Mouse (Mus musculus) gastrocnemius, postnatal 25 days (tissue): ENCODE data around the gene Ano6. TPM values are rescaled to one million over a fixed set of nuclear protein-coding genes. Genes with fewer than 3 reads are reported as not detected.
A peak's percentile ranks its signal among the peaks of the same experiment; 100 is the strongest.

Experiments used
- DNase-seq: peaks from one replicate; pipeline ENCODE4 v3.0.0; 2022
- total RNA-seq, 2 experiments: library from RNA; stranded (reverse); gene quantifications; 1 replicate in 1 of 2; 2 replicates in 1 of 2; pipeline ENCODE4 v1.2.3; 2021

Gene Ano6
- total RNA-seq, 2 experiments from 2014 or later, result 39.5 to 39.6 TPM

GRCm38 (mm10) chr15:95932358-95932757 lies 141.7 kb downstream of the Ano6 start:
- peak; percentile 81 for DNase-seq

- DNase-seq, result no peak
These were observed 144.5 kb downstream of the Ano6 start for GRCm38 (mm10) chr15:95935141-95935540.

DNA sequence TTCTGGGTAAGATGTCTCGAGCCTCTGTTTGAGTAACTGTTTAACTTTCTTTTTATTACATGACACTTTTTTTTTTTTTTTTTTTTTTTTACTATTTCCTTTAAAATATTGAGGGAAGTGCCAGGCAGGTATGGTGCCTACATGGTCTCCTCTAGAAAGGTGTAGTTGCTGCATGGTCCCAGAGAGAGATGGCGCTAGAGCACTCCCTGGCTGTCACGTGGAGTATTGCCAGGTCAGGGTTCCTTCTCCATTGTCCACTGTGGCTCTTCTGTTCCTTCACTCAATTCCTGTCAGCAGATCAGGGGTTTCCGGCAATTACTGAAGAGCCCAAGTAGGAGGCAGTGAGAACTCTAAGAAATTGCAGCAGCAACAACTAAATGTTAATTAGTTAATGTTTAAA lies 152.8 kb downstream of the Ano6 start:
- DNase-seq, result no peak

DNA sequence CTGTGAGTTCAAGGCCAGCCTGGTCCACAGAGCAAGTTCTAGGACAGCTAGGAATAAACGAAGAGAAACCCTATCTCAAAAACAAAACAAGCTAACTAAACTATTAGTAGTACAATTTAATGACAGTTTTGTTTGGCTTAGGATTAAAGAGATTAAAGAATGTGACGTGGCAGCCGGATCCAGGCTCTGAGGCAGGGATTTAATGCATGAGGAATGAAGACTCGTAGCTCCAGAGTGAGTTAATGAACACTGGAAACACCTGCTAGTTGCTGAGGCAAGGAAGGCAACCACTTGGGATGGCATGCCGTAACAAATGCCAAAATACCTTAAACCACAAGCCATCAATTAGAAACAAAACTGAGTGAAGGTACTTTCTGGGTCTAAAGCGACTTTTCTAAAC lies 153.7 kb downstream of the Ano6 start:
- DNase-seq, result no peak

GRCm38 (mm10) chr15:95945951-95946708 lies 155.5 kb downstream of the Ano6 start:
- no peak for DNase-seq

DNA sequence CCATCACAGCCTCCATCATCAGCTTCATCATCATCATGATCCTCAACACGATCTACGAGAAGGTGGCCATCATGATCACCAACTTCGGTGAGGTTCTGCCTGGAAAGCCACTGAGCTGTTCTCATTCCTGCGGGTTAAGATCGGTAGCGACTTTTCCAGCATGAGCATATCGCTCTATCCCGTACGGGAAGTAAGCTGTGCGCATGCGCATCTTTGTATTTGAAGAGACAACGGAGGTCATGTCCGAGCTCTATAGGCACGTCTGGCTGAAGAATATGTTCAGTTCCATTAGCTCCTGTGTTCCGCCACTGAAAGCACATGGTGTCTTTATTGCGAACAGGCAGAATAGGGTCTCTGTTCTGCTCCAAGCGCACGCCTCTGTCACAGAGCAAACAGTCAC lies 157.8 kb downstream of the Ano6 start:
- DNase-seq, result no peak

DNA sequence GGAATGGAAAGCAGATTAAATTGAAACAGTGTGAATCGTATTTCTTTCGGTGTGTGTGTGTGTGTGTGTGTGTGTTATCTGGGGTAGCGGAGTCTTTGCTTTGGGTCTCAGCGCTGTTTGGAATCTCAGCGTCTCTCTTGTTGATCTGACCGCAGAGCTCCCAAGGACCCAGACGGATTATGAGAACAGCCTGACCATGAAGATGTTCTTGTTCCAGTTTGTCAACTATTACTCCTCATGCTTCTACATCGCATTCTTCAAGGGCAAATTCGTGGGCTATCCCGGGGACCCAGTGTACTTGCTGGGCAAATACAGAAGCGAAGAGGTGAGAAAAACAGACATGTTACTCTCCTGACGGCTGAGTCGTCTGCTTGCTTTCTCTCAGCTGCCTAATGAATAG lies 158.7 kb downstream of the Ano6 start:
- no peak for DNase-seq

DNA sequence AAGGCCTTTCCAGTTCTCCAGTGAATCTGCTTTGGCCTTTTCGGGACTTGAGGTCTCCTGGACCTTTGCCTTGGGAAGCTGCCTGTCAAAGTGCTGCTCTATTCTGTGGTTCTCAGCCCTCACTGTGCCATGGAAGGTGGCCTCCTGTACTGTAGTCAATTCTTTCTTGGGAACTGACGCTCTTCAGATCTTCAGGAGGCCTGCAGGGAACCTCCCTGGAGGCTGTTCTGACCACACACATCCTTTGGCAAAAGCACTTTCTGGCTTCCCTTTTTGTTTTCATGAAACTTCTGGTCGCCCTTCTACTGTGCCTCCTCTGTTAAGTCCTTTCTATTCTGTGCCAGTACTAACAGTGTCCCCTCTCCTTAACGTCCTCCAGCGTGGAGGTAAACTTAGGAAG lies 160.9 kb downstream of the Ano6 start:
- DNase-seq, result no peak

DNA sequence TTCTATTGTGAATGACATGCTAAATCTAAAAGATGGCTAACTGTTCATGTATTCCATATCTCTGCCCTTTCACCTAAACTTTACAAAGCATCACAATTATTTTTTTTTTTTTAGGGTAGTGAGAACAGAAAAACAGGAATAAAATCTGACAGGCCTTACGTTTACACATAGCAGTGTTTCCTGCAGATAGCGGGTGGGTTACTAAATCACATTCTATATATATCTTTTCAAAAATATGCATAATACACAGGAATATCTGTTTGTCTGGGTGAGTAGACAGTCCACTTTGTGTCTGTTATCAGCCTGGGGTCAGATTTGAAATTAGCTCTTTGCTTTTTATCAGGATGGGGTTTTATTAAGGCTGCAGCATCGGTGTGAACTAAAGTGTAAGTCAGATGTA lies 166.0 kb downstream of the Ano6 start:
- DNase-seq, result no peak

- no peak for DNase-seq
These were observed 171.9 kb downstream of the Ano6 start for GRCm38 (mm10) chr15:95962411-95963123.

DNA sequence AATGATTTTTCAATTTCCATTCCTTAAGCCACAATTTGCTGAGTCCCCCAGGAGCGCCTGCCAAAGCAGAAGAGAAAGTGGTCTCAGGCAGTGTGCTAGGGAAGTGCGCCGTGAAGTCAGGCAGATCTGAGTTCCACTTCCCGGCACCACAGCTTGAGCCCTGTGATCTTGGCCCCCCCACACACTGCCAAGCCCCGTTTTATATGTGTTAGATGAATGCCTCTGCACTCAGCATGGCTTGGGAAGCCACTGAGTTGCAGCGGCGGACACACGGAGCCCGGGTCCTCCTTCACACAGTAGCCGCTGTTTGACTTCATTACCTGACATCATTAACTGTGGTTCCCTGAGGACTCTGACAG lies 172.5 kb downstream of the Ano6 start:
- DNase-seq, result no peak

DNA sequence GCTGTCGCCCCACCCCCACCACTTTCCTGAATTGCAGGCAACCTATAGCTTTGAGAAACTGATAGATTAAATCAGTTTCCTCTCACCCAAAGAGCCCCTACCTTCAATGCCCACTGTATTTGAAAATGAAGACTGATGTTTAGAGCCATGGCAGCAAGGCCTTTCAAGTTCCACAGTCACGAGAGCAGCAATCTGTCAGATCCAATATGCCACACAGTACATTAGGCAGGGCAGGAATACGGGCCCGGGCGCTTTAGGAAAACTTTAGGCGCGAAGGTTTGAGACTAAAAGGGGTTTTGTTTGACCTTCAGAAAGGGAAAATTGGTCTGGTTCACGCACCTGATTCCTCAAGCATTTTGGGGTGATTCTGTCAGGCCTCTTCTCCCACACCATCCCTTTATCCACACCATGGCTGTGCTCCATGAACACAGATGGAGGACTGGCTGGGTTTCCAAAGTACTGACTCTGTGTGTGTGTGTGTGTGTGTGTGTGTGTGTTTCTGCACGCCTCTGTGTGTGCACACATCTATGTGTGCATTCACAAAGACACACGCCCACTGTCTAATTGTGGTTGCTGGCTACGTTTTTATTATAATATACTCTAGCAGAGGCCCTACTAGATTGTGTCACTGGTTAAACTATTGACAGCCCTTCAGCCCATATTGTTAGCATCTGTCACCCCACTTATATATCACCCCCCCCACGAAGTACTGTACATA lies 173.0 kb downstream of the Ano6 start:
- DNase-seq, result no peak

GRCm38 (mm10) chr15:95964251-95964561 lies 173.6 kb downstream of the Ano6 start:
- DNase-seq, result no peak

DNA sequence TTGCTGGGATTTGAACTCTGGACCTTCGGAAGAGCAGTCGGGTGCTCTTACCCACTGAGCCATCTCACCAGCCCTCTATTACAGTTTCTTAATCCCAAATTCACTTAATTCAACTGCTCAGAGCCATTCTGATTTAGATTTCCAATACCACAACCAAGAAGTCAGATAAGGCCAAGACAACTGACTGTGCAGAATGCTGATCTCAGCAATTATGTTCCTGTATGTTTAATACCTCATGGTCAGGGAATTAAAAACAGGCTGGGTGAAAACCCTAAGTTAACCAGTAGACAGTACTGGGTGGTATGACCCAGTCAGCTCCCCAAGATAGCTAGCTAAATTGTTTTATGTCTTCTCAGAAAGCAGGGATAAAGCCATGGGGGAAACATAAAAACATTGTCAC lies 176.3 kb downstream of the Ano6 start:
- DNase-seq, result no peak

DNA sequence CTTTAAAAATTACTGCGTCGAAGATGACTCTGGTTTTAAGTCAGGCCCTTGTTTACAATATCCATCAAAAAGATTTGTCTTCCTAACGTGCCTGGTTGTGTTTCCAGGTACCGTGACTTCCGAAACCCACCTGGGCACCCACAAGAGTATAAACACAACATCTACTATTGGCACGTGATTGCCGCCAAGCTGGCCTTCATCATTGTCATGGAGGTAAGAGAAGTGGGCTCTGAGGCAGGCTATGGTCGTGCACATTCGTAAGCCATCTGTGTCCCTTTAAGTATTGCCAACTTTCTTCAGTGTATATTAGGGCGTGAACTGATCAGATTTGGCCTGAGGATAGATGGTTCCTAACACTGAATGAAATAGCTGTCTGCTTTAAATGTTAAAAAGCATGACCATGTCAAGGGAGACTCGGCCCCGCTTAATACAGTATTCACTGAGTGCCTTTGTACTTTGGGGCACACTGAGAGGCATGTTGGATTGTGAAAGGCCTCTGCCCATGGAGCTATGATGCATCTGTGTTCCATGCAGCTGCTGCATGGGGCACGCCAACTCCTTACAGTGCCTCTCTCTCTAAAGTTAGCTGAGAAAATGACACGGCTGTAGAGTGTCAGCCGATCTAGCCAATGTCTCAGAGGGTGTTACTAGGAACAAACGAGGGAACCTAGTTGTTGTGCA lies 177.0 kb downstream of the Ano6 start:
- DNase-seq, result no peak

DNA sequence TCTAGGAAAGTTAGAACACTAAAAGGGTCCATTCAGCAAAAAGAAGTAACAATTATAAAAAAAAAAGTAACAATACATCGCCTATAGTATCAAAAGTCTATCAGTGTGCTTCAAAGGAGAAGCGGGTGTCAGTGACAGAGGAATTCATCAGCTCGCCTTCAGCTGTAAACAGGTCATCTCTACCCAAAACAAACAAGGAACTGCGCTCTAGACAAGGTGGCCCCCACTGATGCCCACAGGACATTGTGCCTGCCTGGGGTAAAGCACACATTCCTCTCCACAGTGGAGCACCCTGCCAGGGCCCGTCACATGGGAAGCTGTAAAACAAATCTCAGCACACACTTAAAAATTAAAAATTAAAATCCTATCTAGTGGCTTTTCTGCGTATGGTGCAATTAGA lies 179.0 kb downstream of the Ano6 start:
- DNase-seq, result no peak

- no peak for DNase-seq
These were observed 179.5 kb downstream of the Ano6 start for GRCm38 (mm10) chr15:95970176-95970575.

DNA sequence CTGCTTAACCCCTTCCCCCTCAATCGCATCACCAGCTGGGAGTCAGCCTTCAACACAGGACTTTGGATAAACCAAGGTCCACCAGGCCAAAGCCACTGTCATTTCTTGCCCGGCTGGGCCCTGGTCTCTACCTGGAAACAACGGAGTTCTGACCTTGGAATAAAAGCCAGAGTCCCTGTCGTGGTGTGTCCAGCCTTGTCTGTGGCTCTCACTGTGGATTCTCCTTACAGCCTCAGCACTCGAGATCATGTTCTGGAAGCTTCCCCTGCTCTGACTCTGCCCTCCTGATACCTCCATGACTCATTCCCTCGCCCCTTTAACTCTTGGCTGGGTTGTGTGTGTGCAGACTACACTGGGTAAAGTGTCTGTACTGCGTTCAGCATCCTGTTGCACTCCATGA lies 180.0 kb downstream of the Ano6 start:
- DNase-seq, result no peak

- DNase-seq, result no peak
These were observed 180.7 kb downstream of the Ano6 start for GRCm38 (mm10) chr15:95971302-95971701.

- no peak for DNase-seq
These were observed 181.5 kb downstream of the Ano6 start for GRCm38 (mm10) chr15:95972156-95972555.

DNA sequence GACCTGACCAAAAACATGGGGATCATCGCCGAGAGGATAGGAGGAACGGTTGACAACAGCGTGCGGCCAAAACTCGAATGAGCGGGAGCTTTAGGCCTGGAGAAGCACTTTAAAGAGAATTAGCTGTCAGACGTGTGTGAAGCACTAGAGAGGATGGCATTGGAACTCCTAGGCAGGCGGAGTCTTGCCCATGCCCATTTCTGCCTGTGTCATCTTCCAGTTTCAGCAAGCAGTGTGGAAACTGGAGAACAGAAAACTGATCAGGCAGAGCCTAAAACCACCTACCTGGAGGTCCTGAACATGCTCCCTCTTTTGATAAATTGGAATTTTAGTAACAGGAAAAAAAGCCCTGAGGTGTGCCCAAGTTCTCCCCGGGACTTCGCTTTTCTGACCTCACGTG lies 182.0 kb downstream of the Ano6 start:
- no peak for DNase-seq

DNA sequence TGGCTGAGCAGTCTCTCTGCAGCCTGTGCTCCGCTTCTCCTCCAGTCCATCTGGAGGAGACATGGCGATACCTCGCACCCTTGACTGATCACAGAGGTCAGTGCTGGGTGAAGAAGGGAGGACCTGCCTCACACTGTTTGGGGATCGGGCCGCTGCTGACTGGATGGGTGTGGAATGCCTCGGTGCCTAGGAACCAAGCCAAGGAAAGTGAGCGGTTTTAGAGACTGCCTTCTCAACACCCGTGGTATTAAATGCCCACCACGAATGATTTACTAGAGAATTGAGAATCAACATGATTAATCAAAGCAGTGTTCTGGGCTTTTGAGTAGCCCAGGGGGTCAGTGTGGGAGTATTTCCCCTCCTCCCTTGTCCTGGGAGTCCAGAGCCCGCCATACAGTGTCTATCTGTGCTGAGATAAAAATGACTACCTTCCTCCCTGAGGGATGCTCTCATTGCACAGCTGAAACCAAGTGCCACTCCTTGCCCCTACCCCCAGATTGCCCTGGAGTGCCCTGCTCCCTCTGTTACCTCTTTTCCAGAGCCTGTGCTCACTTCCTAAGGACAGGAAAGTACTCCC lies 183.5 kb downstream of the Ano6 start:
- DNase-seq, result no peak
